Mouse (Mus musculus) adrenal gland, adult 18-20 months (tissue): ENCODE data around the gene Tuft1. TPM values are rescaled to one million over a fixed set of nuclear protein-coding genes. Genes with fewer than 3 reads are reported as not detected.
"Not testable (repeated sequence)": the region's sequence is repeated elsewhere in the genome, so short reads cannot be mapped to it uniquely, and the experiment has no call there.

Experiments
- DNase-seq, 2 experiments: peaks; one replicate each; pipeline ENCODE4 v3.0.0; 2021 to 2022; ENCODE audit warnings: low spot score in 2 of 2
- long read RNA-seq, 2 experiments: library from polyadenylated mRNA; stranded (forward); transcript quantifications; one replicate each; pipeline ENCODE4 v2.0.0; 2021
- total RNA-seq, 2 experiments: library from RNA; stranded (reverse); gene quantifications; 1 replicate in 1 of 2; 2 replicates in 1 of 2; pipeline ENCODE4 v1.2.3; 2021

Gene Tuft1
- 10 to 100 TPM in 1 of 2 experiments, 1 to 10 TPM in 1; 7.3 to 13.5 TPM for total RNA-seq
- long read RNA-seq, experiment 1, partial matches to known transcripts: 2 of 6 reads
- long read RNA-seq, experiment 1, other reads (novel, unspliced or antisense): 1 of 6 reads
- long read RNA-seq, experiment 2, transcript Tuft1-201 (13 exons, 2,631 nt): major isoform, 23 of 48 reads
- long read RNA-seq, experiment 2, transcript Tuft1-204 (12 exons, 2,555 nt): minor isoform, 15 of 48 reads
- long read RNA-seq, experiment 2, partial matches to known transcripts: 3 of 48 reads
- long read RNA-seq, experiment 2, other reads (novel, unspliced or antisense): 7 of 48 reads

- DNase-seq: peak; percentile 77 to 81
Observed at GRCm38 (mm10) chr3:94658740-94659095, at the start of gene Tuft1. Gene Tuft1 (minus strand): TSS chr3:94658872.

DNA sequence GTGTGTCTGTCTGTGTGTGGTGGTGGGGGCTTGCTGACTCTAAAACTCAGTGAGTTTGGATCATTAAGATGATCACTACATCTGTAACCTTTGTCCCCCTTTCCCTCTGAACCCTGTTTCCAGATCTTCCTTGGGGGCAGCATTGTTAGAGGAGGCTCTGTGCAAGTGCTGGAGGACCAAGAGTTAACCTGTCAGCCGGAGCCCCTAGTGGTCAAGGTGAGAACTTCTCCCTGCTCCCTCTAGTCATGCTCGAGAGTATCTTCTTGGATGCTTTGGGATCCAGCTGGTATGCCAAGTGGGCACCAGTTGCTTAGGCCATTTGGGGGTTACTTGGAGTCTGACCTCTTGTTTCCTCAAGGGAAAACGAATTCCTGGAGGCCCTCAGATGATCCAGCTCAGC is 44.7 kb upstream of the Tuft1 start:
- not testable (repeated sequence) for DNase-seq

- DNase-seq: no peak
Observed at GRCm38 (mm10) chr3:94702856-94703255, 44.2 kb upstream of the Tuft1 start.

DNA sequence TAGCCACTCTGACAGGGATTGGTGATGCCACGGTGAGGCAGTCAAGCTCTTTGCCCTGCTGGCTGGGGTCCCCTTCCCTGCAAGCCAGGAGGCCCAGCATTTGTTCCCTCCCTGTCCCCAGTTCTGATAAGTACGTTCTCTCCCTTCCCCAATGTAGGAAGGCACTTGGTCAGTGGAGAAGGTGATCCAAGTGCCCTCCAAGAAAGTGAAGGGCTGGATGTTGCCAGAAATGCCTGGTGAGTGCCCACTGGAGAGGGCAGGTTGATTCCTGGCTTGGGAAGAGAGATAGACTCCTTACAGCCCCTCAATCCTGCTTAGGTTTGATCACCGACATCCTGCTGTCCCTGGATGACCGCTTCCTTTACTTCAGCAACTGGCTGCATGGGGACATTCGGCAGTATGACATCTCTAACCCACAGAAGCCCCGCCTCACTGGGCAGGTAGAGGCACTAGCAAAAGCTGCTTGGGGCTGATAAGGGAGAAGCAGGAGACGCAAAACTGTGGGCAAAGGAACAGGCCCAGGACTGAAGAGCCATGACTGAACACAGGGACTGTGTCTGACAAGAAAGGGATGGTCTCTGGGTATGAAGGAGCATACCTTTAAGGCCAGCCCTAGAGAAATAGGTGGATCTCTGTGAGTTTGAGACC is 43.6 kb upstream of the Tuft1 start:
- DNase-seq: not testable (repeated sequence)

- not testable (repeated sequence) for DNase-seq
Observed at GRCm38 (mm10) chr3:94696257-94696656, 37.6 kb upstream of the Tuft1 start.

GRCm38 (mm10) chr3:94695591-94695990 is 36.9 kb upstream of the Tuft1 start:
- DNase-seq: not testable (repeated sequence)

GRCm38 (mm10) chr3:94693874-94694273 is 35.2 kb upstream of the Tuft1 start:
- not testable (repeated sequence) for DNase-seq

GRCm38 (mm10) chr3:94693329-94693825 is 34.7 kb upstream of the Tuft1 start, which contains the start of gene Selenbp2:
Gene Selenbp2 (plus strand): TSS chr3:94693556.
- DNase-seq: no peak

GRCm38 (mm10) chr3:94691694-94692093 is 33.0 kb upstream of the Tuft1 start:
- not testable (repeated sequence) for DNase-seq

DNA sequence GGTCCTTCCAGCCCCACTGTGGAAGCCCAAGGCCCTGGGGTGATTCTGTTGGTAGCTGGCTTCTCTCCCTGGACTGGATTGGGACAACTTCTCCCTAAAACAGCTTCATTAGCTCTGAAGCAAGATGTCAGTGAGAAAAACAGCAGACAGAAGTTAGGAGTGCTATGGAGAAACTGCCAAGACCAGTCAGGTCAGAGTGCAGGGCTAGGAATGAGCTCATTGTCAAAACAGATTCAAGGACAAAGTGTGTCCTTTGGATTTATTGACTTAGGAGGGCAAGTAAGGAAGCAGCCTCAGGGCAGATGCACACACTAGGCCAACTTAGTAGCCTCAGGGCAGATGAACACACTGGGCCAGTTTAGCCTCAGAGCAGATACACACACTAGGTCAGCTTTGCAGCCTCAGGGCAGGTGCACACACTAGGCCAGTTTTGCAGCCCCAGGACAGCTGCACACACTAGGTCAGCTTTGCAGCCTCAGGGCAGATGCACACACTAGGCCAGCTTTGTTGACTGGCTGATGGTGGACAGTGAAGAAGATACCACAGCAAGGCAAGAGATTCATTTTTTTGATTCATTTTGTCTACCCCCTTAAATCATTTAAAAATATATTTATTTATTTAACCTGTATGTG is 32.1 kb upstream of the Tuft1 start:
- no peak for DNase-seq

- not testable (repeated sequence) for DNase-seq
Observed at GRCm38 (mm10) chr3:94690162-94690561, 31.5 kb upstream of the Tuft1 start.

- not testable (repeated sequence) for DNase-seq
Observed at GRCm38 (mm10) chr3:94689195-94689594, 30.5 kb upstream of the Tuft1 start.

DNA sequence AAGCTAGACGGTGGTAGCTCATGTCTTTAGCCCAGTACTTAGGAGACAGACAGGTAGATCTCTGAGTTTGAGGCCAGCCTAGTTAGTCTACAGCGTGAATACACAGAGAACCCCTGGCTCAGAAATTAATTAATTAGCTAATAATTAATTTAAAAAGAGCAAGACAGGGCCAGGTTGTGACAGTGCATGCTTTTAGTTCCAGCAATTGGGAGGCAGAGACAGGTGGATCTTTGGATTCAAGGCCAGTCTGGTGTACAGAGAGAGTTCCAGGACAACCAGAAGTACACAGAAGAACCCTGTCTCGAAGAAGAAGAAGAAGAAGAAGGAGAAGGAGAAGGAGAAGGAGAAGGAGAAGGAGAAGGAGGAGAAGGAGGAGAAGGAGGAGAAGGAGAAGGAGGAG is 30.0 kb upstream of the Tuft1 start:
- not testable (repeated sequence) for DNase-seq

GRCm38 (mm10) chr3:94685989-94686772 is 27.5 kb upstream of the Tuft1 start:
- not testable (repeated sequence) for DNase-seq

DNA sequence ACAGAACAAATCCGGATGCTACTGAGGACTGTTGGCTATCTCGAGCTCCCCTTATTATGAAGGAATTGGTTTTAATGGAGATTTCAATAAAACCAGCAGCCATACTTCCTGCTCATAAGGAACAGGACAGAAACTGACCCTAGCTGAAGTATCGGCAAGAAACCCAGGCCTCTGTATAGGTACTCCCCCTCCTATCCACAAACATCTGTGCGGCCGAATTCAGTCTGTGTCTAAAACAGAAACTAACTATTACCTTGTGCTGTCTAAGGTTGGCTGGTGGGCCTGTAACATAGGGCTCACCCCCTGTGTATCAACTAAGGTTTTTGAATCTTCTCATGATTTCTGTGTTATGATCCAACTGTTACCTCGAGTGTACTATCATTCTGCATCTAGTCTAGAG is 25.0 kb upstream of the Tuft1 start:
- DNase-seq: no peak

DNA sequence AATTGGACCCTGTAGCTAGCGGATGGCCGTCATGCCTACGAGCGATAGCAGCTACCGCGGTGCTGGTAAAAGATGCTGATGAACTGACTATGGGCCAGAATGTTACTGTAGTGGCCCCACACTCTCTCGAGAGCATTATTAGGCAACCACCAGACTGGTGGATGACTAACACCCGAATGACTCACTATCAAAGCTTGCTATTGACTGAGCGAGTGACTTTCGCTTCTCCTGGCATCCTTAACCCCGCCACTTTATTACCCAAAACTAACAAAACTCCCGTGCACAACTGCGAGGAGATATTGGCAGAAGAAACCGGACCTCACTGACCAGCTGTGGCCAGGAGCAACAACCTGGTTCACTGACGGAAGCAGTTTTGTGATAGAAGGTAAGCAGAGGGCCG is 22.1 kb upstream of the Tuft1 start:
- DNase-seq: no peak

DNA sequence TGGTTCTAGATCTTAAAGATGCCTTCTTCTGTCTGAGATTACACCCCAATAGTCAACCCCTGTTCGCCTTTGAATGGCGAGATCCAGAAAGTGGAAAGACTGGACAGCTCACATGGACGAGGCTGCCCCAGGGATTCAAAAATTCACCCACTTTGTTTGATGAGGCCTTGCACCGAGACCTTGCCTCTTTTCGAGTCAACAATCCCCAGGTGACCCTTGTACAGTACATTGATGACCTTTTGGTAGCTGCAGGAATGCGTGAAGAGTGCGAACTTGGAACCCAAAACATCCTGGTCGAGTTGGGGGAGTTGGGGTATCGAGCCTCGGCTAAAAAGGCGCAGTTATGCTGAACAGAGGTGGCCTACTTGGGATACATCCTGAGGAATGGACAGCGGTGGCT is 21.4 kb upstream of the Tuft1 start:
- not testable (repeated sequence) for DNase-seq

DNA sequence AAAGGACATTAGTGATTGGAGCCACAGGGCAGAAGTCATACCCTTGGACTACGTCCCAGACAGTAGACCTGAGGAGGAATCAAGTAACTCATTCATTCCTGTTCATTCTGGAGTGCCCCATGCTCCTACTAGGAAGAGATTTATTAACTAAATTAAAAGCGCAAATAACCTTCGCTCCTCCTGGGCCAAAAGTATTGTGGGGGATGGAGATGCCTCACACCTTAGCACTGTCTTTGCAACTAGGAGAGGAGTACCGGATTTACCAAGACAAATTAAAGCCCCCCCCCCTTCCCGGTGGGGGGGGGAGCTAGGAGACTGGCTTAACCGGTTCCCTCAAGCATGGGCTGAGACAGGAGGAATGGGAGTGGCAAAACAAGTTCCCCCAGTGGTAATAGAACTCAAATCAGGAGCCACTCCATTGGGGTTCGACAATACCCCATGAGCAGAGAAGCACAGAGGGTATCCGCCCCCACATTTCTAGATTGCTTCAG is 20.7 kb upstream of the Tuft1 start:
- DNase-seq: no peak

DNA sequence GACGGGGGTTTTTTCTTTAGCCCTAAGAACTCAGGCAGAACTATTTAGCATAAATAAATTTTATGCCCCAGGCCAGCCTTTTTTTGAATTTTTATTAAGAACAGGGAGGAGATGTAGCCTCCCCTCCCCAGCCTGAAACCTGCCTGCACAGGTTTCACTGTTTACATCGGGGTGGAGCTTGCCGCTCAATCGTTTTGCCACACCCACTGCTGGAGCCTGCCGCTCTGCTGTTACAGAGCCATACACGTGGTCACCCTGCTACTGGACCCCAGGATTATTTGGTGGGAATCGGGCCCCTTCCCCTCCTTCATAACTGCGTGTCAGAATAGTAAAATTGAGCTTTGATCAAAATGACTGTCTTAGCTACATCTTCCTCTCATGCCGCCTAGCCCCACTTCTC is 16.4 kb upstream of the Tuft1 start:
- DNase-seq: not testable (repeated sequence)

- DNase-seq: not testable (repeated sequence)
Observed at GRCm38 (mm10) chr3:94665896-94666295, 7.2 kb upstream of the Tuft1 start.
